Mouse (Mus musculus) stomach, embryonic 16.5 days (tissue): ENCODE data around the gene Msmb. TPM values are rescaled to one million over a fixed set of nuclear protein-coding genes. Genes with fewer than 3 reads are reported as not detected.
"Not testable (repeated sequence)": the region's sequence is repeated elsewhere in the genome, so short reads cannot be mapped to it uniquely, and the experiment has no call there.

ENCODE experiments used
- ATAC-seq: fragments of 200-750 bp; cut with Nextera tagmentation; 2 replicates; pipeline ENCODE4 v1.8.0; 2017; ENCODE audit warnings: moderate number of reproducible peaks, moderate TSS enrichment; ENCODE audit not compliant: insufficient read depth, low FRiP score
- H3K27ac ChIP-seq: fragments of 300-500 bp; sonication (generic); 2 replicates; pipeline ENCODE4 v1.5.1; 2014; ENCODE audit warnings: low read length
- H3K27me3 ChIP-seq: fragments of 300-500 bp; sonication (generic); 2 replicates; pipeline ENCODE4 v1.6.1; 2014; ENCODE audit warnings: low read length, control low read depth, mixed read lengths; ENCODE audit not compliant: control insufficient read depth, insufficient read depth
- H3K36me3 ChIP-seq: fragments of 300-500 bp; sonication (generic); 2 replicates; pipeline ENCODE4 v1.6.1; 2014; ENCODE audit warnings: low read length; ENCODE audit not compliant: control insufficient read depth, insufficient read depth
- H3K4me1 ChIP-seq: fragments of 300-500 bp; sonication (generic); 2 replicates; pipeline ENCODE4 v1.6.1; 2014; ENCODE audit warnings: low read length, control low read depth, mixed read lengths; ENCODE audit not compliant: control insufficient read depth, insufficient read depth
- H3K4me2 ChIP-seq: fragments of 300-500 bp; sonication (generic); 2 replicates; pipeline ENCODE4 v1.6.1; 2014; ENCODE audit warnings: low read depth, low read length, mixed read lengths
- H3K4me3 ChIP-seq: fragments of 300-500 bp; sonication (generic); replicated peaks from 2 replicates; pipeline ENCODE4 v1.5.1; 2014; ENCODE audit warnings: mild to moderate bottlenecking, low read length
- H3K9ac ChIP-seq: fragments of 300-500 bp; sonication (generic); 2 replicates; pipeline ENCODE4 v1.6.1; 2014; ENCODE audit warnings: low read length
- H3K9me3 ChIP-seq: fragments of 300-500 bp; sonication (generic); replicated peaks from 2 replicates; pipeline ENCODE4 v1.6.1; 2016; ENCODE audit warnings: low read length, control low read depth; ENCODE audit not compliant: control insufficient read depth
- WGBS: fragments of 180-500 bp; shearing (Covaris S2); extraction: QIAGEN DNeasy Blood & Tissue Kit; methylation state at CpG from one replicate; pipeline ENCODE4 v1.1.7; 2014; 5-methylcytosine and 5-hydroxymethylcytosine counted together
- polyA plus RNA-seq: library from polyadenylated mRNA; unstranded; fragments of >200 nt; fragmentation: Nextera tagmentation; extraction: Ambion mirVana; gene quantifications from 2 replicates; pipeline ENCODE4 v1.2.1, GENCODE M21; 2015

Gene Msmb
- polyA plus RNA-seq, 1 experiment from 2014 or later, result not detected

- WGBS, result 88% methylated on average over 6 of the region's 6 CpGs
- no peak for ATAC-seq
- Histone ChIP-seq H3K36me3 (peaks cover 26% of the 10 kb centered on the region), H3K4me3 (no peak overlapping the region), H3K9ac (no peak overlapping the region), H3K27ac (no peak overlapping the region), H3K4me1 (no peaks in the 10 kb centered on the region), H3K9me3 (no peaks in the 10 kb centered on the region), H3K27me3 (no peaks in the 10 kb centered on the region), H3K4me2 (no peak overlapping the region)
These were observed 39.0 kb downstream of the Msmb start for GRCm38 (mm10) chr14:32180861-32181260.

- H3K36me3 ChIP-seq, result peaks cover 36% of the 10 kb centered on the region
- 92% methylated on average over 4 of the region's 4 CpGs for WGBS
- H3K9ac ChIP-seq, result no peak overlapping the region
- H3K9me3 ChIP-seq, result no peaks in the 10 kb centered on the region
- no peaks in the 10 kb centered on the region for H3K27me3 ChIP-seq
- no peak overlapping the region for H3K27ac ChIP-seq
- no peak overlapping the region for H3K4me3 ChIP-seq
- no peak for ATAC-seq
- no peaks in the 10 kb centered on the region for H3K4me1 ChIP-seq
- no peak overlapping the region for H3K4me2 ChIP-seq
These were observed 42.0 kb downstream of the Msmb start for GRCm38 (mm10) chr14:32183846-32184245.

- Histone ChIP-seq H3K27me3 (no peaks in the 10 kb centered on the region), H3K9ac (no peak overlapping the region), H3K9me3 (no peaks in the 10 kb centered on the region), H3K4me3 (no peak overlapping the region), H3K36me3 (peaks cover 12% of the 10 kb centered on the region; the same call in 1 of the 2 replicates), H3K4me1 (0 out of 2 replicates have a peak, but pooled peaks cover 2% of the 10 kb centered on the region), H3K4me2 (no peak overlapping the region), H3K27ac (no peak overlapping the region)
- peak; percentile 44; the same call in 1 of the 2 replicates for ATAC-seq
- 71% methylated on average over 6 of the region's 6 CpGs for WGBS
These were observed 49.0 kb downstream of the Msmb start for GRCm38 (mm10) chr14:32190627-32191391.

GRCm38 (mm10) chr14:32191926-32192325 is 50.1 kb downstream of the Msmb start:
- H3K27me3 ChIP-seq, result no peaks in the 10 kb centered on the region
- peaks cover 13% of the 10 kb centered on the region for H3K36me3 ChIP-seq
- H3K9me3 ChIP-seq, result no peaks in the 10 kb centered on the region
- no peak overlapping the region for H3K27ac ChIP-seq
- no peak overlapping the region for H3K9ac ChIP-seq
- 89% methylated on average over 5 of the region's 5 CpGs for WGBS
- H3K4me1 ChIP-seq, result 0 out of 2 replicates have a peak, but pooled peaks cover 2% of the 10 kb centered on the region
- ATAC-seq, result no peak
- no peak overlapping the region for H3K4me3 ChIP-seq
- no peak overlapping the region for H3K4me2 ChIP-seq

GRCm38 (mm10) chr14:32192437-32192836 is 50.6 kb downstream of the Msmb start:
- Histone ChIP-seq H3K9me3 (no peaks in the 10 kb centered on the region), H3K9ac (no peak overlapping the region), H3K27ac (no peak overlapping the region), H3K4me1 (0 out of 2 replicates have a peak, but pooled peaks cover 2% of the 10 kb centered on the region), H3K4me3 (no peak overlapping the region), H3K4me2 (no peak overlapping the region), H3K27me3 (no peaks in the 10 kb centered on the region), H3K36me3 (peaks cover 17% of the 10 kb centered on the region)
- WGBS, result 34% methylated on average over 3 of the region's 3 CpGs
- ATAC-seq, result no peak; the same call in 1 of the 2 replicates

- H3K9me3 ChIP-seq, H3K9ac ChIP-seq, H3K4me1 ChIP-seq, H3K27ac ChIP-seq, ATAC-seq, H3K4me2 ChIP-seq, H3K4me3 ChIP-seq, H3K27me3 ChIP-seq: not testable (repeated sequence)
- 79% methylated on average over 5 of the region's 5 CpGs for WGBS
- H3K36me3 ChIP-seq, result peaks cover 12% of the 10 kb centered on the region
These were observed 51.7 kb downstream of the Msmb start for GRCm38 (mm10) chr14:32193557-32193956.

GRCm38 (mm10) chr14:32201354-32201753 is 59.5 kb downstream of the Msmb start:
- Histone ChIP-seq H3K4me1 (peaks cover 16% of the 10 kb centered on the region), H3K4me3 (peak overlapping the region; percentile 98), H3K36me3 (peaks cover 10% of the 10 kb centered on the region), H3K27ac (peak overlapping the region; percentile 76), H3K27me3 (no peaks in the 10 kb centered on the region), H3K4me2 (peak overlapping the region; percentile 73), H3K9ac (peak overlapping the region; percentile 80), H3K9me3 (0 out of 2 replicates have a peak, but pooled peaks cover 6% of the 10 kb centered on the region)
- WGBS, result under 1% methylated on average over 26 of the region's 26 CpGs
- ATAC-seq, result peak; percentile 54; the same call in 1 of the 2 replicates

- WGBS, result 0% methylated on average over 76 of the region's 77 CpGs
- ATAC-seq, result peak; percentile 94
These were observed 60.1 kb downstream of the Msmb start, which contains the start of the genes Timm23 and Parg for GRCm38 (mm10) chr14:32201791-32202451. Gene Timm23 (minus strand): TSS chr14:32201898. Gene Parg (plus strand): TSS chr14:32201949.

More at GRCm38 (mm10) chr14:32201791-32202451, 60.1 kb downstream of the Msmb start, which contains the start of the genes Timm23 and Parg:
- 0 out of 2 replicates have a peak, but pooled peaks cover 6% of the 10 kb centered on the region for H3K9me3 ChIP-seq
- peak within 1 kb of the TSS; percentile 95 for H3K9ac ChIP-seq
- peak within 1 kb of the TSS; percentile 98 for H3K4me3 ChIP-seq
- peaks cover 16% of the 10 kb centered on the region for H3K4me1 ChIP-seq
- H3K36me3 ChIP-seq, result peaks cover 9% of the 10 kb centered on the region
- no peaks in the 10 kb centered on the region for H3K27me3 ChIP-seq
- H3K27ac ChIP-seq, result peak within 1 kb of the TSS; percentile 76
- peak within 1 kb of the TSS; percentile 82 for H3K4me2 ChIP-seq
